Mouse (Mus musculus) forelimb bud, embryonic 11.5 days (tissue): ENCODE measurements around the gene Myo1c.

ENCODE experiments used
- DNase-seq: peaks from one replicate; pipeline ENCODE4 v3.0.0-alpha.2; 2012; ENCODE audit warnings: low read depth, low spot score

The Myo1c gene

GRCm38 (mm10) chr11:75715556-75715955 lies 65.3 kb downstream of the Myo1c start:
- no peak for DNase-seq

GRCm38 (mm10) chr11:75716661-75717325 lies 66.5 kb downstream of the Myo1c start:
- DNase-seq: no peak

- DNase-seq: no peak
Measured at GRCm38 (mm10) chr11:75722339-75722738, 72.0 kb downstream of the Myo1c start.
